Mouse (Mus musculus) heart, postnatal 4 days (tissue): ENCODE data around the gene Erg. TPM values are rescaled to one million over a fixed set of nuclear protein-coding genes. Genes with fewer than 3 reads are reported as not detected.

Experiments used
- DNase-seq: peaks from one replicate; pipeline ENCODE4 v3.0.0; 2021
- total RNA-seq, 2 experiments: library from RNA; stranded (reverse); gene quantifications; 2 replicates each; pipeline ENCODE4 v1.2.3; 2021

Erg gene
- total RNA-seq, 2 experiments from 2014 or later, result 39.8 to 40.6 TPM

DNA sequence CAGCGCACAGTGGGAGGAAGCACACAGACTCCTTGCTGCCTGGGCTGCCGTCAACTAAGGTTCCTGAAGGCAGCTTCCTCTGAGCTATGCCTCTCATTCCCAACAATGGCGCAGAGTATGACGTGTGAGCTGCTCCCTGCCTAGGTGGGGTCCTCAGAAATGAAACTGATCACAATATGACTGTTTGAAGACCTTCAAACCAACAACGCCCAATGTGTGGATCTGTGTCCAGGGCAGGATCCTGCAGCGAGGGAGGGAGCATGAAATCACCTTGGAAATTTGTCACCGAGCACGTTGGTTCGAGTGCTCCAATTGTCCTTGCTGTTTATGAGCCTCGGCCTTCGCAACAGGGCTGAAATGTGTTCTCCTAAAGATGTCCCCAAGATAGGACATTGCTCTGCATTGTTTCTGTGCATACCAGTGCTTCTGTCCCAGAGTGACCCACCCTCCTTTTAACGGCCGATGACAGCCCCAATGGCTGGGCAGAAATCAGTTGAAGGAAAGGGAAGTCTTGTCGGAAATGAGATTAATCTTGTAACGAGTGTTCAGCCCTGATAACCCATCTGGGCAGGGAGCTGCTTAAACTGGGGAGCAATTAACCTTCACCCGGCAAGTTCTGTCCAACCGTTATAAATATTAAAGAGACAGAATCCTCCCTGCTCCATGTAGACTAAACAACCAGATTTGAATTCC, 147.4 kb downstream of the Erg start:
- peak; percentile 45 for DNase-seq

DNA sequence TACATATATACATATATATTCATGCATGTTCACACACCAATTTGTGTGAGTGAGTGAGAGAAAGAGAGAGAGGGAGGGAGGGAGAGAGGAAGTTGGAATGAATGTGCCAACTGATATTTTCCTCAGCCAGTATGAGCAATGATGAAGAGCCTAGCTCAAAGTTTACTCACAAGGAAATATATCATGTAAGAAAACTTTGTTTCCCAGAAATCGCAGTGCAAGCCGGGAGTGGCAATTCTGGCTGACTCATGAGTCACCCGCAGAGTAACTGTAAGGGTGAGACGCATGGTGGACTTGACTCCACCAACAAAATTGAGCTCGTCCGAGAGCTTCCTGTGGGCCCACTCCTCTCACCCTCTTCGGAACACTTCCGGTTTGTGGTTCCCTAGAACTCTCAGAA, 149.8 kb downstream of the Erg start:
- no peak for DNase-seq

DNA sequence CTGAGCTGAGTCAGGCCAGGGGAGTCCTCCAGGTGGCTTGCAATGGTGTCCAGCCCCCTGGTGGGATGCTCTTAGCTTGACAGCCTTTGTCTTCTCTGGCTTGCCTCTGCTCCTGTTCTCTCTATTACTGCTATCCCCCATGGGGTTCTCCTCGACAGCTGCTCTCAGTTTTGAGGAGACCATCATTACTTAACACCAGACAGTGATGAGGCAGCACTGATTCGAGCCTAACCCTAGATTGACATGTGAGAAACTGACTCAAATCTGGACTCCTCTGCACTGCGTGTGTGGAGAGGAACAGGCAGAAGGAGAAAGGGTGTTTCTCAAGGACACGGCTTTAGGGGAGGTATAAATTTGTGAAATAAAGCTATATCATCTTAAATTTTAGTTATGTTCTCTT, 150.3 kb downstream of the Erg start:
- no peak for DNase-seq

DNA sequence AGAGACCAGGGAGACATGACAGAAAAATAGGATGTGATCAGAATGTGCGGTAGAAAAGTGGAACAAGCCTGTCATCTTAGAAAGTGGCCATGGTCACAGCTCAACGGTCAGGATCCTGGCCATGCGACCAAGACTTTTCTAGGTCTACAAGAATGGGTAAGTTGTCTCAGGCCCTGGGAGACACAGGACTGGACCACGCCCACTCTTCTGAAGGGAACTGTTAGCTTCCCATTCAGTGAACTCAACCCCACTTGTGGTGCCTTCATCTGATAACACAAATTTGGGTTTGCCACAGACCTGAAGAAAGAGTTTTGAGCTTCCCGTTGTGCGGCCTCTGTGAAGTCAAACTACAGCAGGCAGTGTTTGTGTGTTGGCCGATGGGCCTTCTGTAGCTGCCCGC, 152.0 kb downstream of the Erg start:
- no peak for DNase-seq

DNA sequence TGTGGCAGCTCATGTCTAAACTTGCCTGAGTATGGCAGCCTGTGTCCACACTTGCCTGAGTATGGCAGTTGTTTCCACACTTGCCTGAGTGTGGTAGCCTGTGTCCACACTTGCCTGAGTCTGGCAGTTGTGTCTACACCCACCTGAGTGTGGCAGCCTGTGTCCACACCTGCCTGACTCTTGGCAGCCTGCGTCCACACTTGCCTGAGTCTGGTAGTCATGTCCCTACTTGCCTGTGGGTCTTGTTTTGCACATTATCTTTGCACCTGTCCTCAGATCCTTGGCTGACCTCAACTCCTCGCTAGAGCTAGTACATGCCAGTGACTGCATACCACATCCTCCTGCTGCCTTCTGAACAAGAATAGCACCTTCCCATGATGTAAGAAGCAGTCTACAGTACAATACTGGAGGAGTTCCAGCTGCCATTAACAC, 153.8 kb downstream of the Erg start:
- peak; percentile 42 for DNase-seq

DNA sequence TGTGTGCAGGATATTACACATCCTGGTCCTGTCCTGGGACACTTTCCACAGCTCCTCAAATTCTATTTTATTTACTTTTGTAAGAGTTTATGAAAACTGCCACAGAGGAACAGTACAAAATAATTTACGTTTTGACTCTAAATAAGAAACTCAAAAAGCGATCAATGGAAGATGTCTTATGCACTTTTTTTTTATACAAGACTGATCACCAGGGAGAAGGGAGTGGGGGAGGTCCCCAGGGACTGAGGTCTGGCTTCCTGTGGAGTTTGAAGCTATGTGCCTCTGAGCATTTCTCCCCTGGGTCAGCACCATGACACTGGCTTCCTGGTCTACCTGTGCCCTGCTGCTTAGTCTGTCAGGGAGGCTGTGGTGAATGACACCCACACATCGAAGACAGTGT, 156.5 kb downstream of the Erg start:
- no peak for DNase-seq

DNA sequence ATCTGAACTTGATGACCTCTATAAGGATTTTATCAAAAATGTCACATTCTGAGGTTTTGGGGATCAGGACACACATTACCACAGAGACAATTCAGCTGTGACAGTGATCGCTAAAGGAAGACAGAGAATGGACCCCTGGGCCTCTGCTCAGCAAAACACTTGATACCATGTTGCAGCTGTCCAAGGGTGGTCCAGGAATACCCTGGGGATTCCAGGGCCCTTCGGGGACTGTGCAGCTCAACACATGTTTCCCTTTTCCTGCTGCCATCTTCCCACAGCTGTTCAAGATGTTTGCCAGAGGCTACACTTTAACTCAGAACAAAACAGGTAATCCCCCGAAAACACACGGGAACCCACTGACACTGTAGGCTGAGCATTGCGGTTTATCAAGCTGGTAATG, 158.2 kb downstream of the Erg start:
- no peak for DNase-seq

DNA sequence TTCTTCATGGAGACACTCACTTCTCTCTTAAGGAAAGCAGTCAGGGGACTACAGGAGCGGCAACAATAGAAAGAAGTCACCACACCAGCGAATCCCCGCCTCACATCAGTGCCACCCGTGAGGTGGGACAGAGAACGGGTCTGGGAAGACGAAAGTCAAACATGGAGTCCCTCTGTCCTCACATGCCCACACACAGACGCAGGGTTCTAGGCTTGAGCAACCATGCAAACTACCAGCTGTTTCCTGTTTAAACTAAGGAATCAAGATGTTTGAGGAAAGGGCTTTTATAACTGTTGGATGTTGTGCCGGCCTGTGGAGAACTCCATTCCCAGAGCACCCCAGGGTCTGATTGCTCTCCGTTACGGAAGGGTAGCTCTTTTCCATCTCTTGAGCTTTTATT, 158.9 kb downstream of the Erg start:
- DNase-seq, result no peak

DNA sequence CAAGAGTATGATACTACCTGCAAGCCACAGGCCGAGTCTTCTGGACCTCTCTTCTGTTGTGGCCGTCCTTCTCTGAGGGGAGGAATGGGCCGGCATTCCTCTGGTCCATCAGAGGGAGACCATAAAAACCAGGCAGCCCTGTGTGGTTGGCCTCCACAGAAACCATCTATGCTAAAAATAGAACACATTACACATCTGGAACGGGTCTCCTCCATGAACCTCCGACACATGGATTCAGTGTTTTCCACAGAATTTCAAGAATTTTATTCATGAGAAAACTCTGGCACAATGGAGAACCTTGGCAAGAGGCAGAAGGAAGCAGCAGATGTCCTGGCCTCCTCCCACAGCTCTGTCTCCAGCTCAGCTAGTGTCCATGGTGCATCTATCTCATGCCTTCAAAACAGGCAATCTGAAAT, 163.7 kb downstream of the Erg start:
- DNase-seq, result no peak

DNA sequence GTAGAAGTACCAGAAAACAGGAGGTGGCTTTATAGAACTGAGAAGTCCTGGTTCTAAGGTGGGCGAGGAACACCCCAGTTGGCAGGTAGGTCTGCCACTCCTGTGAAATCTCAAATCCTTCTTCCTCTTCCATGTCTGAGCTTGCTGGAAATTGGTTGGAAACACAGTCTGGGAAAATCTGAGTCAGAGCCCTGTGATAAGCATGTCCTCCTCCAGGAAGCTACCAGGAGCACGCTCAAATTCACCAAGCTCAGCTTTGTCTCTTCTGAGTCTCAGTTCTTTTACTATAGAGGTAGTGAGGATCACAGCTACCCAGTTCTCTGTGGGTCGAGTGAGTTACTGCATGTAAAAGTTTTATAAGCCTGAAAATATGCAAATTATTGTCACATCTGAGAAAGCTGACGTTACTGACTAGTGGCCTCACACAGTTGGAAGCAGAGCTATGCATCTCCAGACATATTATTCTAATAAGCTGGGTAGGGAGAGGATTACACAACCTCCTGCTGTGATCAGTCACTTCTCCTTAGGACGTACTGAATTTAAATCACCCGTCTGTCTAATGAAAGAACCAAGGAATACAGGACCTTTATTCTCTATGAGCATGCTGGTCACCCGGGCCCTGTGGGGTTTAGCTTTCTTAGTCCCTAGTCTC, 165.0 kb downstream of the Erg start:
- no peak for DNase-seq

DNA sequence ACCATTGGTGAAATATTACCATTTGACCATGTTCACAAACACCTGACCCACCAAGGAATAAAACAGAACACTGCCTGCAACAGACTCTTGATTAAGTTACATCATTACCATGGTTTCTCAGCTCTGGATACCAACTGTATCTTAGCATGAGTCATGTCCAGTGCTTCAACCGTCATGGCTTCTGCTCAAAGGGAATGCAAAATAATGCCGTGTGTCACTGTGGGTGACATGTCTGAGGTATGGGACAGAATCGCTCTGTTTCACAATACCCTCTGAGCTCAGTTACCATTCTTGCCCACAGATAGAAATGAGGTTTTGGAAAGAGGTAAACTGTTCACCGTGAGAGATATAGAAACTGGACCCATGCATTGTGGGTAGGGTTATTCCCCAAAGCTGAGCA, 170.5 kb downstream of the Erg start:
- no peak for DNase-seq

DNA sequence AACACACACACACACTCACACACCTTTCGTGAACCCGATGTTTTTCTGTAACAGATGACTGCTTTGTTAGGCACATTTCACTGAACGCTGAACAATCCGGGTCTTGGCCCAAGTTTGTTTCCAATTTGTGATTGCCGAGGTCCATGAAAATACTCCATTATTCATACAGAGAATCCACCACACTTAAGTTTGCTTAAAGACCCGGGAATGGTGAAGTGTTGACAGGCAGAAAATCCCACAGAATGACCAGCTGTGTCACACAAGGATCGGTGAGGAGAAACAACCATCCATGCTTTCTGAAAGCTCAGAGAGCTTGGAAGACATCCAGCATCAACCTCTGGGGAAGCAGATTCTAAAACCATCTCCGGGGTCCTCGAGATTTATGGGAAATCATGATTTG, 171.0 kb downstream of the Erg start:
- no peak for DNase-seq

DNA sequence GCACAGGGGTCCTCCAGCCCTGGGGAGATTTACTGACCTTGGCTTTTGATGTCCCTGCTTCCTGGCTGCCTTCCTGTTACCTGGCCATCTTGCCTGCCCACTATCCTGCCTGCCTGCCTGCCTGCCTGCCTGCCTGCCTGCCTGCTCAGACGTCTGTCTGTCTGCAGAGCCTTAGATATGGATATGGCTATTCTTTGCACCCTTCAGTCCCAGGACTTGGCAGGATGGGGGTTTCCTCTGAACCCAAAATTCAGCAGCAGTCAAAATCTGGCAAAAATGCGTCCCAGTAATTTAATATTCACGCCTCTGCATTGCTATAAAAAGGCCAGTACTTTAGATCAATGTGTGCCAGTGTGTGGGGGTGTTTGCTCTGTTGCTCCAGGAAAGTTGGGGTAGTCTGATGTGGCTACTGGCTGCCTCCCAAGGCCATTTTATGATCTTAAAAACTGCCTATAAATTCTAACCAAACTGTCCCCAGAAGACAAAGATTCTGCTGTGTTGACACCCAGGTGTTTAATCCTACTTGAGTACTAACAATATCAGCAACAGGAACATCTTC, 172.9 kb downstream of the Erg start:
- DNase-seq, result no peak

DNA sequence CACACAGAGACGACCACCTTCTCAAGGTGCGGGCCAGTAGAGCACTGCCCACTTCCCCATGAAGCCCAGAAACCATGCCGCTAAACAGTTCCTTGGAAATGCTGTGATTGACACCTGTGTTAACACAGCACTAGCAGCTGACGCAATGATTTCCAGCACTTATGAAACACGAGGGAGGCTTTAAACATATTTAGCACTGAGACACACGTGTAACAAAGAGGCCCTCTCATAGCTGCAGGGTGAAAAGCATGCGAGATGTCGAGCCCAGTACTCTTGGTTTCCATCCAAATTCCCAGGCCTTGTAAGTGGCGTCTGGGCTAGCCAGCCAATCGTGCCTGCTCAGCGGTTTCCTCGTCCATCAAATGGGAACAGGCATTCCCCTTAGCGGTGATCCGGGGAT, 178.3 kb downstream of the Erg start:
- DNase-seq, result no peak

DNA sequence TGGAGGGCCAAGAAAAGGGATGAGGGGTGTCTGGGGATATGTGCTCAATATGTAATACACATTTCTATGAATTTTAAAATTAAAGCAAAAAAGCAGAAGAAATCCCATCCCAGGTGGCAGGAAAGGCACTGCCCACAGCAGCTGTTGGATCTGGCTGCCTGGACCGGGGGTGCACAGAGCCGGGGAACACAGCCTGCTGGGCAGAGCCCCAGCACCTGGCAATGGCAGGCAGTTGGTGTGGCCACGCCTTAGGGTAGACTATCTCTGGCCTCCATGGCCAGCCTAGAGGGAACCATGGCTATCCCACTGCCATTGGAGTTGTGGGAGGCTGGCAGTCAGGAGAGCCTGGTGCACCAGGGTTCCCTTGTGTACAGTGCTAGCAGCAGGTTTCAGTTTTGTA, 180.9 kb downstream of the Erg start:
- DNase-seq, result no peak

DNA sequence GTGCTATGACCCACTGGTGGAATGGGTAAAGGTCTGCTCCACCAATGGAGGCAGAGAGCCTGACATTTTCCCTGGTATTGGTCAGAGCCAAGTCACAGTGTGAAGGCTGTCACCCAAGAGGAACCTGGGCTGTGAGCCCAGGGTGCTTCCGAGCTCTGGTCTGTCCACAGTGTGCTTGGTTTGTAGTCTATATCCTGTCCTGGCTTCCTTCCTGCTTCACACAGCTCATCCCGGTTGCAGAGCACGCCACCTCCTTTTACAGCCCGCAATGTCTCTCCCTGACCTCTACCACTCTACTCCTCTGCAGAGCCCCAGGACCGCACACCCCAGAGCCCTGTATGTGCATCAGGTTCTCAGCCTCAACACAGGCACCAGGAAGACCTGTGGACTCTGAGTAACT, 182.9 kb downstream of the Erg start:
- no peak for DNase-seq

DNA sequence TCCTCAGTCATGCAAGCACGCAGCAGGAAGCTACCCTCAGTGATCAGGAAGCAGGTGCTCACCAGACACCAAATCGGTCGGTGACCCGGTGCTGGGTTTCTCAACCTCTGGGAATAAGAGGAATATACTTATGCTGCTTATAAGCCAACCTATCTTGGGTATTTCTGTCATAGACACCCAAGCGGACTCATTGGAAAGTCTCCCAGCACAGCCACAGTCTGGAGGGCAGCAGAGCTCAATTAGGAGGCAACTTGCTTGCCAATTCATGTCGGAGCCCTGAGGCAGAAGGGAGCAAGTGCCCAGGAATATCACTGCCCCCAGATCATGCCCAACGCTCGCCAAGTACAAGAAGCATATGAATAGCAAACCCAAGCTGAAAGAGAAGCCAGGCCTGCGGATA, 184.5 kb downstream of the Erg start:
- no peak for DNase-seq

DNA sequence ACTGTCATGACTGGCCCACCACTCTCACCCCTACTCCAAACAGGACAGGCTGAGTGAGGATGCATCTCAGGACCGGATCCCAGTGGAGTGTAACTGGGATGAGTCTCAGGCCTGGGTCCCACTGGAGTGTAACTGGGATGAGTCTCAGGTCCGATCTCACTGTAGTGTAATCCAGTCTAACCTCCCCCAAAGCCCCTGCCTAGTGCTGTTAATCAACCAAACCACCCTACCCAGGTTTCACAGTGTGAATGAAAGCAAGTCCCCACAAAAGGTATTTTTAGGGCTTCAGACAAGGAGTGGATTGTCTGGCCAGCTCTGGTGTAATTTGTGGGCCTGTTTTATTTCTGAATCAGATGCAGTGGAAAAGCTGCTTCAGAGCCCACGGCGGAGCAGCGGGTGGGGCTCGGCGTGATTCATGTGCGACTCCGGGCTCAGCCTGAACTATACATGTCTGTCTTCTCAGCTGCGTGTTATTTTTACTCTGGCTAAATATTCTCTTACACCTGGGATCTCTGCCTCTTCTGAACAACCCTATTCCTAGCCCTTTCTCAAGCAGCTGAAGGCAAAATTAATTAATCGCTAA, 187.5 kb downstream of the Erg start:
- no peak for DNase-seq

DNA sequence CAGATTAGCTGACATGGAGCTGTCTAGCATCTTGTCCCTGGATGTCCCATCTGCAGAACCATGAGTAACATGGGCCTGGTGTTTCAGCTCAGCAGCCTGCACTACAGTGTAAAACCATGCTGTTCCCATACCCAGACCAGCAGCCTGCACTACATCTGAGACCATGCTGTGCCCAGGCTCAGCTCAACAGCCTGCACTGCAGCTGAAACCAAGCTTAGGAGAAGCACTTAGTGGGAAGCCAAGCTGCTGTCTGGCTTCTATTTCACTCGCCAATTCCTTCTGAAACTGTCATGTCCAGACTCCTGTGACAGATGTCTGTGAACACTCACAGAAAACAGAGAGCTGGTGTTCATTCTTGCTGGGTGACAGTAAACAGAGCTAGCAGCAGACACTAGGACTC, 195.6 kb downstream of the Erg start:
- DNase-seq, result no peak

DNA sequence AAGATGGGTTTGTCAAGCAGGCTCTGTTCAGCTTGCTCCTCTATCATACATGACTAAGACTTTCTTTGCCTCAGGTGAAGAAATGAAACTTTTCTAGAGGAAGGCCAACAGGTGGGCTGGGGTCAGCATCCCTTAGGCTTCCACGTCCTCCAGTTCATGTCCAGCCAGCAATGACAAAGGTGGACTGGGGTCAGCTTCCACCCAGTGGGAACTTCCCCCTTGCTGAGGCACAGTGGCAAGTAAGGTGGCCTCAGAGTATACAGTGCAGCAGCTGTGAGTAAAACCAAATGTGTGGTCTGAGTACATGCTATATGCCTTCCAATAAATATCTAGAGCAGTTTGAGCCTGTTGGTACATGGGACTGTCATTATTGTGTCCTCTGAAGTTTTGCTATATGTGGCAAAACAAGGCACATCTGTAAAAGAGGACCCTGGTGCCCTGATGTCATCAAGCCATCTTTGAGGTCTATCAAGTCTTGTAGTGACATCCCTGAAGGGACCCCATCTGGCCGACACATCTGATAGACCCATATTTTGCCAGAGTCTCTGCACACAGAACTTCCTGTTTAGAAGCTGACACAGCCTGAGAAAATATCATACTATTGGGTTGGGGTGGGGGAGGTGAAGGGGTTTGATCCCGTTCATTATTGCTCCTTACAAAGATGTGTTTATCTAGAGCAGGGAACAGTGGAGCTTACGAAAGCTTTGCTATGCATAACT, 197.4 kb downstream of the Erg start:
- no peak for DNase-seq

DNA sequence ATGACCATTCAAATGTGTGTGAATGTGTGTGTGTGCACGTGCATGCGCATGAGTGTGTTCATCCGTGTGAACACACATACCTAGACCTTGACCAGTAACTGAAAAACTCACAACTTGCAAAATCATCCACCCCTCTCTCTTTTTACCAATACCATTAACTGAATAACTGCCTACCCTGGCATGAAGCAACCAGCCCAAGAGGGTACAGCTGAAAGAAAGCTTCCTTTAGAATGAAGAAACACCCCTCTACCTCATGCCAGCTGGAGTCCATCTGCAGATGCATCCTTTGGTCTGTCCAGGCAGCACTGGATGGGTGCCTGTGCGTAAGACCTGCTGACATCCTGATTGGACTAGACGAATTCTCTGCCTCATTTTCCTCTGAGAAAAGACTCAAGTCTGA, 198.1 kb downstream of the Erg start:
- no peak for DNase-seq

DNA sequence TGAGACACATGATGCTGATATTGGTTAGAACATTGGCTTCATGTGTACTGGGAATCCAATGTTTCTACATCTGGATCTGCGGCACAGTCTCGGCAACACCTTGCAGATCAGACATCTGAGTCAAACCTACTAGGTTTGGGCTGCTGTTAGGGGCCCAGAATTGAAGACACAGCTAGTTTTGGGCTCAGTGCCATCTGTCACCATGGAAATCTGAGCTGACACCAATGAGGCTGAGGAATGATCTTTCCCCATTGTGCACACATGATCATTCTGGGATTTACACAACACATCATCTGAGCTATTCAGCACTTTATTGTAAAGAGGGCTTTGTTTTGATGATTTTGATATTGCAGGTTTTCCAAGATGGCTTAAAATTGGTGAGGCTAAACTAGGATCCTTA, 199.4 kb downstream of the Erg start:
- no peak for DNase-seq

DNA sequence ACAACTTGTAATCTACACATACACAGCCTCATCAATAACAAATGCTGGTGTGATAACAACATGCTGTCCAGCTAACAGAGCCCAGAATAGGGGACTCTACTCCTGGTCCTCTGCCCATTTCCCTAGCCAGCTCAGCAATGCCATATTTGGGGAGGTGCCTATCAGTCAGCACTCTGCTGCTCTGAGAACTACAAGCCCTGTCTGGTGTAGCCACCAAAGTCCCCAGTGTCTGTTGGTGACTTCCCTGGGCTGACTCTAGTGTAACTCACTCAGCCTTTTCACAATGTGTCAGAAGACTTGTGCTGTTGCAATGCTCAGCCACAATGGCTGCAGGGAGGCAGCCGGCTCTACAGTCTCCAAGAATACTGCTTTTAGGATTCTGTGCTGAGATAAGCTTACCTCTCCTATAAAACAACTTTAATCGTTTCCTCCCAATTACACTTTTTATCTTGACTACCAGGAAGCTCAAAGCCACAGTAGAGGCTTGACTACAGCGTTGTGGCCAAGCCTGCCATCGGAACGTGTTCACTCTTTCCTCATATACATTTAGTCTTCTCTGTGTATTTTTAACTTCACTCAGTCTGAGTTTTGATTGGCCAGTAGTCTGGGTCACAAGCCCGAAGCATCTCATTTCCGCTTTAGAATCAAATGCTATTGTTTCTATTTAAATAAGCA, 201.0 kb downstream of the Erg start:
- peak; percentile 18 for DNase-seq
